Mouse (Mus musculus) brain, embryonic 14.5 days (tissue): Measurements from ENCODE around the gene B3glct.

Experiments
- CTCF ChIP-seq: fragments of 200-500 bp; IDR thresholded peaks from 2 replicates; pipeline ENCODE4 v1.5.1; 2012; ENCODE audit warnings: inconsistent platforms, mild to moderate bottlenecking, moderate library complexity, borderline replicate concordance; ENCODE audit not compliant: insufficient read depth, insufficient read length; ENCODE audit errors: extremely low read depth
- POLR2A ChIP-seq: fragments of 200-500 bp; IDR thresholded peaks from 2 replicates; pipeline ENCODE4 v1.6.1; 2012; ENCODE audit warnings: mild to moderate bottlenecking, inconsistent platforms, borderline replicate concordance; ENCODE audit not compliant: poor library complexity, insufficient read depth, insufficient read length, severe bottlenecking; ENCODE audit errors: extremely low read depth

GRCm38 (mm10) chr5:149679362-149679761 is 1.3 kb downstream of the B3glct start:
- TF ChIP-seq CTCF (no peak), POLR2A (no peak)
